Mouse (Mus musculus) lung, postnatal 25 days (tissue): ENCODE results near the gene Rhbdl1.
A peak's percentile ranks its signal among the peaks of the same experiment; 100 is the strongest.
"Not testable (repeated sequence)": the region's sequence is repeated elsewhere in the genome, so short reads cannot be mapped to it uniquely, and the experiment has no call there.

Experiments
- DNase-seq: peaks from one replicate; pipeline ENCODE4 v3.0.0; 2022; ENCODE audit warnings: low spot score

The Rhbdl1 gene

DNA sequence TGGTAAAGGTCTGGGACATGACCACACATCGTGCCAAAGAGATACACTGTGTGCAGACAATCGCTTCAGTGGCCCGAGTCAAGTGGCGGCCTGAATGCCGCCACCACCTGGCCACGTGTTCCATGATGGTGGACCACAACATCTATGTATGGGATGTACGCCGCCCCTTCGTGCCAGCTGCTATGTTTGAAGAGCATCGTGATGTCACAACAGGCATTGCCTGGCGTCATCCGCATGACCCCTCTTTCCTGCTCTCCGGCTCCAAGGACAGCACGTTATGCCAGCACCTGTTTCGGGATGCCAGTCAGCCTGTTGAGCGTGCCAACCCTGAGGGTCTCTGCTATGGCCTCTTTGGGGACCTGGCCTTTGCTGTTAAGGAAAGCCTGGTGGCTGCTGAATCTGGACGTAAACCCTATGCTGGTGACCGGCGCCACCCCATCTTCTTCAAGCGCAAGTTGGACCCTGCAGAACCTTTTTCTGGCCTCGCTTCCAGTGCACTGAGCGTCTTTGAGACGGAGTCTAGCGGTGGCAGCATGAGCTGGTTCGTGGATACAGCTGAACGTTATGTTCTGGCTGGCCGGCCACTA, 11.0 kb downstream of the Rhbdl1 start:
- DNase-seq: no peak

DNA sequence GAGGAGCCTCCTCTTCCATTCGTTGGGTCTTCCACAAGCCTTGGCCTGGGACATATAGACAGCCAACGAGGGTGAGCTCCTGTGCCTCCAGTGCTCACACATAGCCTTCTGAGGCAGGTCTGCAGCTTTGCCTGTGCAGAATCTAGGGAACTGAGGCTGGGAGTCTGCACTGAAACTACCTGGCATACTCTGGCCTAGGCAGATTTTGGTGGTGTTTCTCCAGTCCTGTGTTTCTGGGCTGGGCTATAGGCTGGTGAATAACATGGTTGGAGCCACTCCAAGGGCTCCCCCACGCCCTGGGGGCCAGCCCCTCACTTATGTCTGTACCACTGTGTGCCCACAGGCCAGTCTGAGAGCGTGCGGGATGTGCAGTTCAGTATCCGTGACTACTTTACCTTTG, 11.8 kb downstream of the Rhbdl1 start:
- DNase-seq: no peak

DNA sequence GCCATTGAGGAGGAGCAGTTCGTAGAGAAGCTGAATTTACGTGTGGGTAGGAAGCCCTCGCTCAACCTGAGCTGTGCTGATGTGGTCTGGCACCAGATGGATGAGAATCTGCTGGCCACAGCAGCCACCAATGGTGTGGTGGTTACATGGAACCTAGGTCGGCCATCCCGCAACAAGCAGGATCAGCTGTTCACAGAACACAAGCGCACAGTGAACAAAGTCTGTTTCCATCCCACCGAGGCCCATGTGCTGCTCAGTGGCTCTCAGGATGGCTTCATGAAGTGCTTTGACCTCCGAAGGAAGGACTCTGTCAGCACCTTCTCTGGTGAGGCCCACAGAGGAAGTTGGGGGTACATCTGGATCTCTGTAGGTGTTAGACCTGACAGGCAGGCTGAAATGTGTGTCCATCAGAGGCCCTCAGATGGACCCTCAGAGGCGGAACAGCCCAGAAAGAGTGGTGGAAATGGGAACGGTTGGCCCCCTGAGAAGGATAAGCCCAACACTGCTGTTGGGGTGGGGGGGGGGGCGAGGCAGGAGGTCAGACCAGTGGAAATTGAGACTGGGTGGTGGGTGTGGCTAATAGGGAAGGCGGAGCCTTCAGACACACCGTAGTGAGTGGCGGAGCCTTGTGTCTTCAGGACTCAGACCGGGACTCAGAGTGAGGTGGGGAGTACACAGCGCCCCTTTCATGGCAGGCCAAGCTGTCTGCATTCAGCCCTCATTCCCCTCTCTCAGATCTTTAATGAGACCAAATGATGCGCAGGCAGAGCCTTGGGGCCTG, 12.5 kb downstream of the Rhbdl1 start:
- DNase-seq: no peak

DNA sequence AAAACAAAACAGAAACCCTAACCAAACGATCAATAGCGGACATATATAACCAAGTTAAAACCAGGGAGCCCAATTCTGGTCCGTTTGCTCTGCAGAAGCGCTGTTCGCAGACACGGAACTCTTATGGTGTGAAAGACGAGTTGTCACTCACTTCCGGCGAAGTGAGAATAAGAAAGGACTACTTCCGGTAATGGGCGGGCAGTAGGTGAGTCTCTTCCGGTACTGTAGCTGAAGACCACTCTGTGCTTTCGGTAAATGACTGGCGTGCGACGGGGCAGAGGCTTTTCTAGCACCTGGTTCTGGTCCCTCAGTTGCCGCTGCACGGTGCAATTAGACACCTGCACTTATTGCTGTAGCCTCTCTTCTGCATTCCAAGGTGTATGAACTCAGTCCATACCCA, 13.6 kb downstream of the Rhbdl1 start, which contains the start of gene Wdr24:
TSS of gene Wdr24 (plus strand) at position 176 of the 400 bp plus-strand sequence.
- peak; percentile 82 for DNase-seq

DNA sequence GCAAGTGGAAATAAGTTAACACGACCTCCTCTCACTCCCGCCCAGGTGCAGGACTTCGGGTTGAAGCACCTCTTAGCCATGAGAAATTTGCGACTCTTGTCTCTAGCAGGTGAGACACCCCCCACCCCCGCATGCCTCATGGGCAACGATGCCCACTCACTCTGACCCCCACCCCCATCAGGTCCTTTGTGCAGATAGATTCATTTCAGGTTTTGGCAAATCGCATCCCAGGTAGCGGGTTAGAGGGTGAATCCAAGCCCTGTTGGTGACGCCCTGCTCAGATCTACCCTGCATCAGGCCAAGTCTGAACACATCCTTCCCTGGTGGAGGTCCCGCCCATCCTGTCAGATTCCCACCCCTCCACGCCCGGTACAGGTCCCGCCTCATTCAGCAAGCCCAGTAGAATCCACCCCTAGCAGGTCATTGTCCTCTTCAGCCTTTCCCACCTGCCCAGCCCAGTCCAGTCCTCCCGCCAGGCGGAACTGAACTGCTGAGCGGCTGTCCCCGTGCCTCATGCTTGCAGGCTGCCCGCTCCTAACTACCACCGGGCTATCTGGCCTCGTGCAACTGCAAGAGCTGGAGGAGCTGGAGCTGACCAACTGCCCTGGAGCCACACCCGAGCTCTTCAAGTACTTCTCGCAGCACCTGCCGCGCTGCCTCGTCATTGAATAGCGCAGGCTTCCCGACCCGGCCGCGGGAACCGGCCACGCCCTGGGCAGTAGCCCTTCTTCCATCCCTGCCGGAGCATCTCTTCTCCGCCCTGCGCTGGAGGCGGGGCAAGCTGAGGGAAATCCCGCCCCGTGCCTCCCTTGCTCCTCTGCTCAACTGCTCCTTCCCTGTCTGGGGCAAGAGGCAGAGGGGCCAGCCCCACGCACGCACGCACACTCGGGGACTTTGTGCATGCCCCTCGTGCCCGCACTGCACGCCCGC, 18.0 kb downstream of the Rhbdl1 start:
- DNase-seq: no peak

DNA sequence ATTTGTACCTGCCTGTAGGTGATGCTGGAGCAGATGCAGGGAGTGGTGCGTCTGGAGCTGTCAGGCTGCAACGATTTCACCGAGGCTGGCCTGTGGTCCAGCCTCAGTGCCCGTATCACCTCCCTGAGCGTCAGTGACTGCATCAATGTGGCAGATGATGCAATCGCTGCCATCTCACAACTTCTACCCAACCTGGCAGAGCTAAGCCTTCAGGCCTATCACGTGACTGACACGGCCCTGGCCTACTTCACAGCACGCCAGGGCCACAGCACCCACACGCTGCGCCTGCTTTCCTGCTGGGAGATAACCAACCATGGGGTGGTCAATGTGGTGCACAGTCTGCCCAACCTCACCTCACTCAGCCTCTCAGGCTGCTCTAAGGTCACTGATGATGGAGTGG, 19.4 kb downstream of the Rhbdl1 start:
- DNase-seq: no peak

DNA sequence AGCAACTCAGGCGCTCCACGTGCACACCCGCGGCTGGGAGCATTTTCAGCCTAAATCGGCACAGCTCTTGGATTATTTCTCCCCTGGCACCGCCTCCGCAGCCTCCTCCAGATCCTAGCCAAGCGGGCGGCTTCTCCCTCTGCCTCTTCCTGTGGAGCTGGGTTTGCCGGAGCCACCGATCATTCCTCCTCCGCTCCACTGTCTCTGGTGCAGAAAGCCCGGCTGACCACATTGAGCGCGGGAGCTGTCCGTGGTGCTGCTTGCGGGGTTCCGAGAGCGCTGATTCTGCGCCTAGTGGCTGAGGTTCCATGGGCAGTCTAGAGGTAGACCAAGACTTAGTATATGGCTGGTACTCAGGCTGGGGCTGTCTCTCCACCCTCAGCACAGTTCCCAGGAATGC, 23.6 kb downstream of the Rhbdl1 start:
- DNase-seq: peak; percentile 68

DNA sequence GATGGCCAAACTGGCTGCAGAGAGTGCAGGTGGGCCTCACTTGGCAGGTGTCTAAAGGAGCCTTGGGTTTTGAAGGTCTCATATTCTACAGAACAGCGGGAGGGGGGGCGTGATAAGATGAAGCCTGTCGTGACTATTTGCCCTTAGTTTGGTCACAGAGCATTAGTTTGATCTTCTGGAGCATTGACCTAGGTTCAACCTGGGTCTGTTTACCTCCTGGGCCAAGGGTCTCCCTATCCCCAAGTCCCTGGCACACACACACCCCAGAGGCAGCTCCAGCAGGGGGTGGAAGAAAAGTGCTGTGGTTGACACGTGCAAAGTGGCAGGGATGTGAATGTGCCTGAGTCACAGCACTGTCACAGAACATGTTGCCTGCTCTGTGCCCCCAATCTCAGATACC, 26.2 kb downstream of the Rhbdl1 start:
- DNase-seq: no peak

DNA sequence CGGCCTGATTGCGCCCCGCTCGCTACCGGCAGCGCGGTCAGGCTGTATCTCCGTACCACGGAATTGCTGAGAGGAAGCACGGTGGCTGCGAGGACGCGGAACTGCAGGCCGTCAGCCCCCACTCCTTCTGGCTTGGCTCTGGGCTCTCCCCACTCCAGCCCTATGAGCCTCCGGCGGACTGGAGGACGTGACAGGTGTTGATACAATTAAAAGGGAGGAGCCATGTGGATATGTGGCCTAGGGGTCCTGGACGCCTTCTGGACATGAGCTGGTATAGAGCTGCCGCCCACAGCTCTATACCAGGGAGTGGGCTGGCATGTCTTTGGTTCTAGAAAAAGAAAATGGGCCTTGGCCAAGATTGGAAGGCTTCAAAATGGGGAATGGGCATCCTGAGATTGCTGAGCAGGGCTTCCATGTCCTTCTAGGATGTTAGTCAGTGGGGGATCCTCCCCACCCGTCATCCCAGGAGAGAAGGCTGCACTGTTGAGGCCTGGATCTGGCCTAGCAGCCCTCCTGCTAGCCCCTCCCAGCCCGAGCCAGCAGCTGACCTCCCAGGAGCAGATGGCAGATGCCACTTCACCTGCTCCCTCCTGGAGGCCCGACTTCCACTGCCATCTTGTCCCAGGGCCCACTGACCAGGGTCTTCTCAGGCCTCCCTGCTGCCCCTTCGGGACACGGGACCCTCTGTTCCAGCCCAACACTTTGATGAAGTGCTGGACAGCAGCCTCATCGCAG, 27.3 kb downstream of the Rhbdl1 start:
- no peak for DNase-seq

DNA sequence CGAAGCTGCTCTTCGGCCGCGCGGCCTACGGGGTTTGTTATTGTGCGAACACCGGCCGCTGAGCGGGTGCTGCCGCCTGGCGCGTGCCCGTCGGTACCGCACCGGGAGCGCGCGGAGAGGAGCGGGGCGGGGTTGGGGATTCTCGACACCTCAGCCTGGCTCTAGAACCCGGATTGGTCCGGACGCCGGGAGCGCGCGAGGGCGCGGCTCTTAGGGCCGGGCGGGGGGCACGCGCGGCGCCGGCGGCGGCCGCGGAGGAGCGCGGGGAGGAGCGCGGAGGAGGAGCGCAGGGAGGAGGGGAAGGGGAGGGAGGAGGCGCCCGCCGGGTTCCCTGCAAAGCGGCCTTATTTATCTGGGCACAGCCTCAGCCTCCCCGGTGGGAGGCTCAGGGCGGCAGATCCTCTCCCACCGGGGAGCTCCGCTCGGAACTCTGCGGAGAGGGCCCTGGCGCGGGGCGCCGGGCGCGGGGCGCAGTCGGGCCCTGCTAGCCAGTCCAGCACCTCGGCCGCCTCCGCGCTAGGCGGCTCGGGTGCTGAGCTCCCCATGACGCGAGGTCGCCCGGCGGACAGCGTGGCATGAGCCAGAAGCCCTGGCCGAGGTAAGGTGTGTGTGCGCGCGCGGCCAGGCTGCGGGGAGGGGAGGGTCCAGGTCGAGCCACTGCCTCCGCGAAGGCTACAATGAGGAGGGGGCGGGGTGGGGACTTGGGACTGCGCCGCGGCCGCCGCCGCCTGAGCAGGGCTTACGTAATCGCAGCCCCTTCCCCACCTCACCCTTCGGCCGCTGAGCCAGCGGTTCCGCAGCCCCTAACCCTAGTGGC, 28.1 kb downstream of the Rhbdl1 start, which contains the start of gene Fbxl16:
TSS of gene Fbxl16 (plus strand) at position 297 of the 817 bp plus-strand sequence.
- DNase-seq: peak; percentile 45

DNA sequence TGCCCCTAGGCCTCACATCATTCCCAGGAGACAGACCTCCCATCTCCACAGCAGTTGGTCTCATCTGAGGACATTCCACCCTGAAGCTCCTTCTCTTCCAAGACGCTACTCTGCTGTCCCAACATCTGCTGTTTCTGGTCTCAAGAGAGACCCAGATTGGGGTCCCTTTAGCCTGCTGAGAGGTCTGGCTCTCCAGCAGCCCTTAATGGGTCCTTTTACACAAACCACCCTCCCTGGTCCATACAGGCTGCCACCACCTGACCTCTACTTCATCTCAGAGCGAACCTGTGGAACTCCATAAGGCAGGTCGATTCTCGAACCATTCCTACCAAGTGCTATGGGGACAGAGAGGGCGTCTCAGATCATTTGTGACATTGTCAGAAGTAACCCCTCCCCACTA, 29.1 kb downstream of the Rhbdl1 start:
- DNase-seq: no peak

DNA sequence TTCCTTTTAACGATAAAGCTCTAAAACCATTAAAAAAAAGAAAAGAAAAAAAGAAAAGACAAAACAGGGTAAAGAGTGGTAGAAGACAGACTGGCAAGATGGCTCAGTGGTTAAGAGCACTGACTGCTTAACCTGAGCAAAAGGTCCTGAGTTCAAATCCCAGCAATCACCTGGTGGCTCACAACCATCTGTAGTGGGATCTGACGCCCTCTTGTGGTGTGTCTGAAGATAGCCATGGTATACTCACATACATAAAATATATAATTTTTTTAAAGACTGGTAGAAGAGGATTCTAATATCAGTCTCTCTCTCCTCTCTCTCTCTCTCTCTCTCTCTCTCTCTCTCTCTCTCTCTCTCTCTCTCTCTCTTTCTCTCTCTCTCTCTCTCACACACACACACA, 29.6 kb downstream of the Rhbdl1 start:
- not testable (repeated sequence) for DNase-seq

DNA sequence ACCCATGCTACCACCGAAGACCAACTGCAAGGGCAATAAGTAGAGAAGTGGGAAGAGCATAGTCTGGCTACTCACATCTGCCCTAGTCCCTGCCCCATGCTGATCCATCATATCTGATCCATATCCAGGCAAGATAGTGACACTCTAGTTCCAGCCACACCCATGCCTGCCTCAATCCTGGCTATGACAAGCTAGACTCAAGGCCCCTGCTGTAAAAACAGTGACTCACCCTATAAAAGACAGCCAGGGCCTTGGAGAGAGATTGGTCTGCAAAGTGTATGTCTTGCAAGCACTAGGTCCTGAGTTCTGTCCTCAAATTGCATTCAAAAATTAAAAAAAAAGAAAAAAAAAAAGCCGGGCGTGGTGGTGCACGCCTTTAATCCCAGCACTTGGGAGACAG, 30.6 kb downstream of the Rhbdl1 start:
- DNase-seq: no peak

DNA sequence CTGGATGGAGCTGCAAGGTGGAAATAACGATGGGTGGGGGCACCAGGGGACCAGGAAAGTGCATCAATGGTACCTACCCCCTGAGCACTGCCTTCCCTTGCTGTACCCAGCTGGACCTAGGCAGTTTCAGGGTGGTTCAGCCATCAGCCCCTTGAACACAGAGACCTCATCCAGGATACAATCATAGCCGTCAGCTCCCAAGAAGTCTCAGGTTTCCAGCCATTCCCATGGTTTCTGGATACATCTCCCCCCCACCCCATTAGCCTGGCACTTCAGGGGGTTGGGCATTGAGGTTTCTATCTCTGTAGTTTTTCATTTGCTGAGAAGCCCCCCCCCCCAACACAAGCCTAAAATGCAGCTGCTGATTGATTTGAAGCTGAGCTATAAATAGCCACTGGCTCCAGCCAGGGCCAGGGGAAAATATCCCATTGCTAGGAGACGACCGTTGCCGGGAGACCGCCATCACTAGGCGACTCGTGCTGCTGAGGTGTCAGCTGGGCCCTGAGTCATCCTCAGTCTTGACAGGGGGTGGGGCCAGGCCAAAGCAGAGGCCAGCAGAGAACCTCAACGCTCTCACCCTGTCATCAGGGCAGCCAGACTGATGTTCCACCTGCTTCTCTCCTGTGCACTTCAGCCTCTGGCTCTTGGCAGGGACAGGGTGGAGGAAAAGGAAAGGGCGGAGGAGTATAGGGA, 34.1 kb downstream of the Rhbdl1 start:
- DNase-seq: no peak

DNA sequence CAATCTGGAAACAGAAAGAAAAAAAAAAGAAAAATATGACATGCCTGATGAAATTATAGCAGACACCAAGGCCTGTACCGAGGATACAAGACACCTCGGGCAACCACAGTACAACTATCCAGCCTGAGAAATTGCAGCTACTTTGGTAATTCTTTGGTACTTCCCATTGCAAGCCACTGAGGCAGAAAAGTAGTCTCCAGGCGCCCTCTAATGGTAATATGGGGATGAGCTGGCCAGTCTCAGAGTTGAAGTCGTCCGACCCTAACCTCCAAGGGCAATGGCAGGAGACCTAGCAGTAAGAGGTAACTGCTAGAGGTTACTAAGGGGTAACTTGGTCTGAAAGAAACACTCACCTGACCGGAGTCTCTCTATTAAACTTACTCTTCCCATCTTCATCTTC, 36.1 kb downstream of the Rhbdl1 start:
- peak; percentile 83 for DNase-seq

DNA sequence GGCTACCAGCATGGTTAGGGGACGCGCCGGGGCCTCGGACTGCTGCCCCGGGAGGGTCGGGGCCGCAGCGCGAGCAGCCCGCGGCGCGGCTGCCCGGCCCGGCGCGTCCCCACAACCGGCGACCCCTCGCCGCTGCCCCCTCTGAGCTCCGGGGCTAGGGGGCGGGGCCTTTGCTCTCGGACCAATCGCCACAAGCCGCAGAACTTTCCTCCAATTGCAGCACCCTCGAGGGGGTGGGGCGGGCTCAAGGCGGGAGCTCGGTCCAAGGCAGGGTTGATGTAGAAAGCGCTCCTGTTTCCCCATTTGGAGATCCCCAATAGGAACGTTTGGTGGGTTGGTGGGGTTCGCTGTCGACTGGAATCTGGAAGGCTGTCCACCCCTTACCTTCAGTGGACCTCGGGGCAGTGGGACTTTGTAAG, 40.1 kb downstream of the Rhbdl1 start, which contains the start of gene Metrn:
TSS of gene Metrn (minus strand) at position 186 of the 419 bp plus-strand sequence.
- DNase-seq: peak; percentile 88

DNA sequence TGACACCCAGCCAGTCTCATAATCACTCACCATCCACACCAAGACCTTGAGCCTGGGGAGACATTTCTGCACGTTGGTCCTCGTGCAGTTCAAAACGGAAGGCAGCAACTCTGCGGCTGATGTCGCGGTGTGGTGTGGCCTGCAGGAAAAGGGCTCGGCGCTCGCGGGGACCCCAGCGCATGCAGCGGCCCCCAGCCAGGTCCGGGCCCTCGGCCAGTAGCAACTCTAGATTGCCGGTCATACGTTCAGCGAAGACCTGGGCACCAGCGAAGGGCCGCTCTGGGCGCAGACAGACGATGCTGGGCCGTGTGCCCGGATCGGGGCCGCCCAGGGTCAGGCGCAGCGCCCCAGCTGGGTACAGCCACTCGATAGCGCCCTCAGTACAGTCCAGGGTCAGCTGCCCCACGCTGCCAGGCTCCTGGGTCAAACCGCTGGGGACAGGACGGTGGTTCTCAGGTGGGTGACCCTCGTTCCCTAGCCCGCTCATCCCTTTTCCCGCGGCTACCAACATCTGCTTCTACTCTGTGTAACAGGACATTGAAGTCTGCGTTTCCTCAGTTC, 40.8 kb downstream of the Rhbdl1 start:
- no peak for DNase-seq

DNA sequence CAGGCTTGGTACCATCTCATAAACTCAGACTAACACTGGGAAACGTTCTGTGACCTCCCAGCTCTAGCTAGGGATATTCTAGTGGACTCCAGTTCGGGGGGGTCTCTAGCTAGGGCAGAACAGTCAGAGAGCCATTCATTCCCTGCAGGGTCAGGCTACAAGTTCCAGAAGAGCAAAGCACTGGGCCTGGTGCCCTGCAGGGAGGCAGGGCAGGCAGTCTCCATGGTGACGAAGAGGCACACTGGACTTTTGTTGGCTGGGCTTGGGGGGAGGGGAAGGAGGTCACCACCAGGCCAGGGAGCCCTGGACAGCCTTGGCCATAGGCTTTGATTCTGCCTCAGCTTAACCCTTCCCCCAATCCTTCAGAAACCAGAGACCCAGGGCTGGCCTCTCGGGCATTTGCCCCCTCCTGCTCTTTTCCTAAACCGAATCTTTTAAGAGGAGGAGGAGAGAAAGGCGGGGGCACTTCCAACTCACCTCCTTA, 41.4 kb downstream of the Rhbdl1 start, which contains the start of gene AC134908.4:
TSS of gene AC134908.4 (minus strand) at position 51 of the 484 bp plus-strand sequence.
- no peak for DNase-seq

DNA sequence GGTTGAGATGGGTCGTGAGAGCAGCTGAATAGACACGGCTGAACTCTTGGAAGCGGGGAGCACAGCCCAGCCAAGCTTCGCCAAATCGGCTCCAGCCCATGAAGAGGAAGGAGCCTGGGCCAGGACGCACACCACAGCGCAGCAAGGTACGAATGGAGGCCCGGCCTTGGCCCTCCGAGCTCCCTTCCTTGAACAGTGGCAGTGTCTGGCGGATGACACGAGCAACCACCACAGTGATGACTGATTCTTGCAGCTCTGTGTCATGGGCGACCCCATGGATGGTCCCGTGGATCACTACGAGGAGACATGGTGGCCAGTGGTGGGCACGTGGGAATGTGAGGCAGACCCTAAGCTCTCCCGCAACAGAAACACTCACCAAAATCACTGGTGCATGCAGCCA, 42.1 kb downstream of the Rhbdl1 start:
- DNase-seq: no peak

DNA sequence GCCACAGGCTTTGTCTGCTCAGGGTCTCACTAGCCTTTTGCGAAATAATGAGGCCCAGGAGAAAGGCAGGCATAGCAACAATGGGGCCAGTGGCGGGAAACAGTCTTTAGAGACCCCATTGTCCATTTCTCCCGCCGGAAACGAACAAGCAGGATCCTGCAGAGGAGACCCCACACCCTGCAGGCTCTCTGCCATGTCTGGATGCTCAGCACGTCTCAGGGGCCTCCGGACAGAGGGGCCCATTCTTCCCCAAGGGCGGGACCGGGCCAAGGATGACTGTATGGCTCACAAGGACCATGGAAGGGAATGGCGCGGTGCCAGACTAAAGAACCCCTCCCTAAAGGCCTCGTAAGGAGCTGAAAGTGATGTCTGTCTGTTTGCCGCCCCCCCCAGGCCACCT, 42.9 kb downstream of the Rhbdl1 start:
- no peak for DNase-seq
